Mouse (Mus musculus) left cerebral cortex, postnatal 4 days (tissue): ENCODE data around the gene Lrrfip2. TPM values are rescaled to one million over a fixed set of nuclear protein-coding genes. Genes with fewer than 3 reads are reported as not detected.
A peak's percentile ranks its signal among the peaks of the same experiment; 100 is the strongest.

Experiments
- DNase-seq: peaks from one replicate; pipeline ENCODE4 v3.0.0-alpha.2; 2022
- intact Hi-C: fragments of 180-260 bp; cut with DNase I; formaldehyde crosslinking; loops from one replicate; pipeline ENCODE4 v1.15.1; 2025
- total RNA-seq, 2 experiments: library from RNA; stranded (reverse); gene quantifications; 2 replicates each; pipeline ENCODE4 v1.2.3; 2021

The Lrrfip2 gene
- total RNA-seq, 2 experiments from 2014 or later = 37.9 to 45.8 TPM

GRCm38 (mm10) chr9:111211122-111212041 lies 94.0 kb downstream of the Lrrfip2 start:
- intact Hi-C loops = no loop called here
- no peak for DNase-seq

- DNase-seq = no peak
- intact Hi-C loops = no loop called here
These were observed 96.1 kb downstream of the Lrrfip2 start for GRCm38 (mm10) chr9:111213501-111213900.

- intact Hi-C loops = no loop called here
- no peak for DNase-seq
These were observed 99.0 kb downstream of the Lrrfip2 start for GRCm38 (mm10) chr9:111216424-111216823.

GRCm38 (mm10) chr9:111220551-111221080 lies 103.2 kb downstream of the Lrrfip2 start:
- no peak for DNase-seq
- intact Hi-C loops = no loop called here

GRCm38 (mm10) chr9:111221580-111221979 lies 104.2 kb downstream of the Lrrfip2 start:
- intact Hi-C loops = no loop called here
- DNase-seq = no peak

GRCm38 (mm10) chr9:111223406-111223805 lies 106.0 kb downstream of the Lrrfip2 start:
- no peak for DNase-seq
- intact Hi-C loops = no loop called here

- no peak for DNase-seq
- intact Hi-C loops = no loop called here
These were observed 111.1 kb downstream of the Lrrfip2 start for GRCm38 (mm10) chr9:111228446-111228845.

GRCm38 (mm10) chr9:111234701-111235100 lies 117.3 kb downstream of the Lrrfip2 start:
- DNase-seq = no peak
- intact Hi-C loops = no loop called here

- intact Hi-C loops = no loop called here
These were observed 120.3 kb downstream of the Lrrfip2 start for GRCm38 (mm10) chr9:111237726-111238125.

GRCm38 (mm10) chr9:111239821-111240220 lies 122.4 kb downstream of the Lrrfip2 start:
- intact Hi-C loops = no loop called here
- DNase-seq = no peak

More at GRCm38 (mm10) chr9:111237726-111238125, 120.3 kb downstream of the Lrrfip2 start:
- no peak for DNase-seq

GRCm38 (mm10) chr9:111243384-111243783 lies 126.0 kb downstream of the Lrrfip2 start:
- no peak for DNase-seq
- intact Hi-C loops = no loop called here

GRCm38 (mm10) chr9:111245546-111245945 lies 128.2 kb downstream of the Lrrfip2 start:
- DNase-seq = no peak
- intact Hi-C loops = no loop called here

GRCm38 (mm10) chr9:111247682-111248246 lies 130.4 kb downstream of the Lrrfip2 start:
- intact Hi-C loops = no loop called here
- DNase-seq = no peak

GRCm38 (mm10) chr9:111252161-111252869 lies 134.9 kb downstream of the Lrrfip2 start:
- DNase-seq = no peak

GRCm38 (mm10) chr9:111260360-111260985 lies 143.1 kb downstream of the Lrrfip2 start:
- intact Hi-C loops = no loop called here
- peak; percentile 28 for DNase-seq

More at GRCm38 (mm10) chr9:111252161-111252869, 134.9 kb downstream of the Lrrfip2 start:
- intact Hi-C loops = no loop called here

- DNase-seq = no peak
- intact Hi-C loops = no loop called here
These were observed 144.0 kb downstream of the Lrrfip2 start for GRCm38 (mm10) chr9:111261356-111261755.

- intact Hi-C loops = no loop called here
These were observed 150.6 kb downstream of the Lrrfip2 start for GRCm38 (mm10) chr9:111267998-111268397.

GRCm38 (mm10) chr9:111270606-111271005 lies 153.2 kb downstream of the Lrrfip2 start:
- intact Hi-C loops = no loop called here
- no peak for DNase-seq

More at GRCm38 (mm10) chr9:111267998-111268397, 150.6 kb downstream of the Lrrfip2 start:
- DNase-seq = no peak

GRCm38 (mm10) chr9:111271056-111271433 lies 153.7 kb downstream of the Lrrfip2 start:
- intact Hi-C loops = no loop called here
- peak; percentile 76 for DNase-seq

GRCm38 (mm10) chr9:111271434-111272160 lies 154.2 kb downstream of the Lrrfip2 start, which contains the start of the genes Mlh1 and Epm2aip1:
Mlh1 (minus strand) TSS chr9:111271791.
Epm2aip1 (plus strand) TSS chr9:111271929.
- intact Hi-C loops = no loop called here
- DNase-seq = peak; percentile 100
